Mouse (Mus musculus) spleen, adult 2 months (tissue): Measurements from ENCODE around the gene Lin54.

Experiments
- CTCF ChIP-seq: fragments of 200-500 bp; IDR thresholded peaks from 2 replicates; pipeline ENCODE4 v1.5.1; 2011; ENCODE audit warnings: mild to moderate bottlenecking, inconsistent platforms; ENCODE audit not compliant: insufficient read depth, insufficient read length, insufficient replicate concordance; ENCODE audit errors: extremely low read depth
- POLR2A ChIP-seq: fragments of 200-500 bp; IDR thresholded peaks from 2 replicates; pipeline ENCODE4 v1.6.1; 2011; ENCODE audit warnings: low read depth, low read length, inconsistent platforms

GRCm38 (mm10) chr5:100415761-100416590, 84.5 kb downstream of the Lin54 start, which contains the start of gene Sec31a:
- TF ChIP-seq CTCF (no peak), POLR2A (peak; percentile 52)
